Mouse (Mus musculus) mature B cell (primary cell): Measurements from ENCODE around the gene Fcgr2b.
"Not testable (repeated sequence)": the region's sequence is repeated elsewhere in the genome, so short reads cannot be mapped to it uniquely, and the experiment has no call there.

Source experiments
- in situ Hi-C: fragments of 300-500 bp; cut with MboI; formaldehyde crosslinking; loops from 2 replicates; pipeline ENCODE4 v1.14.3; 2019

Gene Fcgr2b

DNA sequence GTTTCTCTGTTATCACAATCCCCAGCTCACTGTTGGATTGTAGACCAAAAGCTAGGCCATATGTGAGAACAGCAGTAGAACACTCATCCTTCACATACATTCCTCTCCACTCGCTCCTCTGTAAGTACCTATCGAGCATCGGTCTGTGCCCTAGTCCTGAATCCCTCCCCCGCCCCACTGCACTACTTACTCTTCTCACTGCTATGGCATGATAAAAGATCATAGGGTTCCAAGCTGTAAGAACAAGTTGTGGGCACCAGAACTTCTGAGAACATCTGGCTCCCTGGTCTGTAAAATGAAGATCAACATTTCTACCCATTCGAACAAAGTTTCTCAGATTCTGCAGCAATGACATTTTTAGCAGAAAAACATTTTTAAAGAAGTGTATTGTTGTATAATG lies at the start of gene Fcgr2b:
Gene Fcgr2b, minus strand, starts transcription at position 101 of the 400 bp plus-strand sequence.
- in situ Hi-C loops: no loop called here

- in situ Hi-C loops: no loop called here
Measured at GRCm38 (mm10) chr1:171019311-171019950, 43.1 kb upstream of the Fcgr2b start.

- in situ Hi-C loops: no loop called here
Measured at GRCm38 (mm10) chr1:171018737-171019136, 42.4 kb upstream of the Fcgr2b start, which contains the start of gene Fcgr4. Fcgr4 (plus strand) TSS chr1:171018920.

- in situ Hi-C loops: no loop called here
Measured at GRCm38 (mm10) chr1:171017468-171018158, 41.3 kb upstream of the Fcgr2b start.

GRCm38 (mm10) chr1:171016676-171017356 lies 40.5 kb upstream of the Fcgr2b start:
- in situ Hi-C loops: no loop called here

DNA sequence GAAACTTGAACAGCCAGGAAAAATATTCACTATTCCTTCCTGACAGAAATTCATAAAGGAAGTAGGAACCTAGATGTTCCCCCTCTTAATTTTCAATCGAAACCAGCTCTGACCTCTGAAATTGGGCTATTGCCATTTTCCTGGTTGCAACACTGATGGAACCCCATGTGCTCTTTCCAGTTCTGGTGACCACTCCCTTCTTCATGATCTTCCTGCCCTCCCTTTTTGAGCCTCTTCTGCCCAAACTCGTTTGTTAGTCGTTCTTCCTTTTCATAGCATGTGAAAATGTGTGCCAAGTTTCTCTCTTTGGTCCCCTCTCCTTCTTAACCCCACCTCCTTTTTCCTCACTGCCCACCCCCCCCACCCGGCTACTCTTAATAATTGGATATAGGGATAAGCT lies 35.4 kb upstream of the Fcgr2b start:
- in situ Hi-C loops: no loop called here

GRCm38 (mm10) chr1:171006905-171007304 lies 30.6 kb upstream of the Fcgr2b start:
- in situ Hi-C loops: no loop called here

- in situ Hi-C loops: no loop called here
Measured at GRCm38 (mm10) chr1:171006335-171006734, 30.0 kb upstream of the Fcgr2b start.

DNA sequence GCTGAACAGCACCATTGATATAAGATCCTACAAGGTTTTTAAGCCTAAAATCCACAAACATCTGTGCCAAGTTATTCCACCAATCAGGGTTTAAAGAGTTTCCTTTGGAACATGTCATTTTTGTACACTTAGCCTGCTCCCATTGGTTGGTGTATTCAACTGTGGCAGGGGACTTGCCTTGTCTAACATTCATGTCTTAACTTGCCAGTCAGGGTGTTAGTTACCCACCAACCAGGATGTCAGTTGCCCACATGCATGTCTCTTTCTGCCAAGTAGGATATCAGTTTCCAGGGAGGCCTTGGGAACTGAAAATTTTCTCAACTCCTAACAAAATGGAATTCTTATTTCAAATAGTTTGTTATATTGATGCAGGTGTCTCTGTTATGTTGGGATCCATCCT lies 29.2 kb upstream of the Fcgr2b start:
- in situ Hi-C loops: no loop called here

DNA sequence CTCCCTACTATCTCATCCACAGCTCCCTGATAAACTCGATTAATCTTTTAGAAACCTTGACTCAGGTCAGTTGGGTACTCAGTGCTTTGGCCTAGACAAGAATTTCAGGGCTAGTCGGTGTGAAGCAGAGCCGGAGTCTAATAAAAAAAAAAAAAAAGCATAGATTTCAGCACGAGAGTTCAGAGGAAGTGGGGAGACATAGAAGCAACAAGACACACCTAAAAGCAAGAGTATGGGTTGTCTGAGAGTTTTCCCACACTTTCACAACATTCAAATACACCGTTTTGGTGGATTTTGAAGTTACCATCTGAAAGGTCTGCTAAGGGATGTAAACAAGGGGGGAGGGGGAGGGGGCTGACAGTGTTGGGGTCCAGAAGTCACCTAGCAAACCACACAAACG lies 28.7 kb upstream of the Fcgr2b start:
- in situ Hi-C loops: no loop called here

DNA sequence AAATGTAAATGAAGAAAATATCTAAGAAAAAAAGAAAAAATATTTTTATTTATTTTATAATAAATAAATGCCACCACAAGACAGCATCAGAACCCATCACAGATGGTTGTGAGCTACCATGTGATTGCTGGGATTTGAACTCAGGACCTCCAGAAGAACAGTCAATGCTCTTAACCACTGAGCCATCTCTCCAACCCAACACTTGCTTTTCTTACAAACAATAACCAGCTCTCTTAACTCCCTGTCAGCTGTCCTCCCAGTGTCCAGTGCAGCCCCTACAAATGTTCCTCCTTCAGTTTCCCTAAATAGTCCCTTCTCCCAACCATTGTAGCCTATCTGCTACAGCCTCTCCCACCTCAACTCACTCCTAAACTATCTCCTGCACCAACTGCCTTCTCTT lies 23.5 kb upstream of the Fcgr2b start:
- in situ Hi-C loops: no loop called here

- in situ Hi-C loops: no loop called here
Measured at GRCm38 (mm10) chr1:170997756-170998655, 21.7 kb upstream of the Fcgr2b start.

DNA sequence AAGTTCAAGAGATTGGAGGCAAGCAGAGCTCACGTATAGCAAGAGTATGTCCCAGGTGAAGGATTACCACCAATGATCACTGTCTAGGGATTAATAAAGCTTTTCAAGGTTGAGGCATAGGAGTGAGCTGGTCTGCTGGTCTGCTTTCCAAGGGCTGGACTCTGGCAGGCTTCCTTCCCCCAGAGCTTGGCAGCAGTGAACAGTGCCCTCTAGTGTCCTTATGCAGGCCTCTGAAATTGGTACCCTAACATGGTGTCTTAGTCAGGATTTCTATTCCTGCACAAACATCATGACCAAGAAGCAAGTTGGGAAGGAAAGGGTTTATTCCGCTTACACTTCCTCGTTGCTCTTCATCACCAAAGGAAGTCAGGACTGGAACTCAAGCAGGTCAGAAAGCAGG lies 20.4 kb upstream of the Fcgr2b start:
- in situ Hi-C loops: no loop called here

DNA sequence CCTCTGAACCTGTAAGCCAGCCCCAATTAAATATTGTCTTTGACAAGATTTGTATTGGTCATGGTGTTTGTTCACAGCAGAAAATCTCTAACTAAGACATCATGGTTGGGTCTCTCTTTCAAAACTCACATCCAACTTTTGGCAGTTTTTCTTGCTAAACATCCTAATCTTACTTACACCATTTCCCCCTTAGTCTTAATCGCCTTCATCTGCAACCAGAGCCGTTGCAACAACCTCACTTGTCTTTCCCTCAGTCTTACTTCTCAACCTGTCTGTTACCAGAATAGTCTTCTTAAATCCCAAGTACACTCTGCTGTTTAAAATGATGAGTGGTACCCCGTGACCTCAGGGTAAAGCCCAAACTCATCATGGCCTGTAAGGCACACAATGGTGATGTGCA lies 19.7 kb upstream of the Fcgr2b start:
- in situ Hi-C loops: no loop called here

DNA sequence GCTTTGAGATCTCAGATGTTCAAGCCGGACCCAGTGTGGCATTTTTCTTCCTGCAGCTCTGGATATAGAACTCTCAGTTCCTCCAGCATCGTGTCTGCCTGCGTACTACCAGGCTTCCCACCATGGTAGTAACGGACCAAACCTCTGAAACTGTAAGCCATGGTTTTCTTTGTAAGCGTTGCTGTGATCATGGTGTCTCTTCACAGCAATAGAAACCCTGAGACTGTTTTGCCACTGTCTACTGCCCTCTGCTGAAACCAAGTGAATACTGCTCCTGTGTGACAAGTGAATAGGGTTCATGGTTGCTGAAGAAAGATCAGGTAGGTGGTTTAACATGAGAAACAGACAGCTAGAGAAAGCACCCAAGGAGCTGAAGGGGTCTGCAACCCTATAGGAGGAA lies 16.2 kb upstream of the Fcgr2b start:
- in situ Hi-C loops: loop anchor here (5.0 kb wide), 1 partner anchor 85 kb away; no protein-coding TSS in a partner anchor

- in situ Hi-C loops: loop anchor here (5.0 kb wide), 1 partner anchor 82 kb away; no protein-coding TSS in a partner anchor
Measured at GRCm38 (mm10) chr1:170989656-170990055, 13.3 kb upstream of the Fcgr2b start.

GRCm38 (mm10) chr1:170985861-170986260 lies 9.5 kb upstream of the Fcgr2b start:
- in situ Hi-C loops: no loop called here

- in situ Hi-C loops: no loop called here
Measured at GRCm38 (mm10) chr1:170985092-170985491, 8.7 kb upstream of the Fcgr2b start.

DNA sequence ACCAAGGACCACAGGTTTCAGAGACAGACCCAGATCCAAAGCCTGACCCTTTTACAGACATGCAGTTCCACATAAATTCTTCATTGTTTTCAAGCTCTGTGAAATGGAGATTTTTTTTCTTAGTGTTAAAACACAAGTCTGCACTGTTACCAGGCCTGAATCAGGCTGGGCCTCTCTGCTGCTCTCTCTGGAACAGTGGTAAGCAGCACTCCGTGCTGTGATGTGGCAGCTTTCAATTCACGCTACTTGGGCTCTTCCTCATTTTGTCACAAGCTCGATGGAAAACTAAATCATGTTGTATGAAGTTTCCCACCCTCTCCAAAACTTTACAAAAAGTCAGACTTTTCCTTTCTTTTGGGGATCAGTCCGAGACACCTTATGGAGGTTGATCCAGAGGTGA lies 6.7 kb upstream of the Fcgr2b start:
- in situ Hi-C loops: no loop called here

DNA sequence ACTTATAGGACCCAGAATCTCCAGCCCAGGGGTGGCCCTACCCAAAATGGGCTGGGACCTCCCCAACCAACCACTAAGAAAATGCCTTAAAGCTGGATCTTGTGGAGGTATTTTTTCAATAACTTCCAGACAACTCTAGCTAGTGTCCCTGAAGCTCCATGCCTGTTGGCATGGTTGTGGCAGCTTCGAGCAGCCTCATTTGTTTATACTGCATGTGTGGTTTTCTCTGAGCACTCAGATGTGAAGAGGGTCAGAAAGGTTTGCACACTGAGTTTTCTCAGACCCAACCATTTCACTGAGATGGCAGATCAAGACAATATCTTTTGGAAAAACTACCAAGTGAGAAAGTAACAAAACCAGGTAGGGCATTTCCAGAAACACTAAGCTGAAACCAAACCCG lies 6.0 kb upstream of the Fcgr2b start:
- in situ Hi-C loops: no loop called here

GRCm38 (mm10) chr1:170981679-170982078 lies 5.3 kb upstream of the Fcgr2b start:
- in situ Hi-C loops: not testable (repeated sequence)

DNA sequence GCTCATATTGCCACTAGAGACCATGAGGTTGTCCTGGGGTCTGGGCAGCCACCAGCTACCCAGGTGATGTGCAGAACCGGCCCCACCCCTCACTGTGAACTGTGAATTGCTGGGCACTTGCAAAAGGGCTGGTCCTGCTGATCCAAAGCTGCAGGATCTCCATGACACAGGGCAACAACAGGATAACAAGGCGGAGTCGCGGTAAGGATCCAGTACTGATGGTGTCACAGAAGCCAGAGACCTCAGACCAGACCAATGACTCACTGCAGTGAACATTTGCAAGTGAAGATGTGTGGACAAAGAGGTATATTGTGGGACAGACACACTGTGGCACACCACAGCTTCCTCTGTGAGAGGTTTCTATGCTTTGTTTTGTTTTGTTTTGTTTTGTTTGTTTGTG lies 2.3 kb upstream of the Fcgr2b start:
- in situ Hi-C loops: no loop called here
